Mouse (Mus musculus): Measurements from ENCODE around the gene Maml3. TPM values are rescaled to one million over a fixed set of nuclear protein-coding genes. Genes with fewer than 3 reads are reported as not detected.

Gene Maml3
- total and polyA plus RNA-seq, 3 experiments, result 0.81 to 1.8 (median 0.98) TPM

Other genes starting within 250 kb of the Maml3 start
- gene Foxo1, start 163.3 kb upstream of the Maml3 start, total RNA-seq (2012; rRNA removed), result 1.2 and 1.3 TPM in 2 replicates
- gene Foxo1, start 163.3 kb upstream of the Maml3 start, total RNA-seq (2014; rRNA removed), result 0.50 and 0.79 TPM in 2 replicates
- 6.0 and 6.9 TPM in 2 replicates for gene Foxo1, start 163.3 kb upstream of the Maml3 start, polyA plus RNA-seq (2012; ENCODE audit: insufficient read length, low read depth)

All from CH12.LX (cell line).